Mouse (Mus musculus): ENCODE measurements around the gene Fkbp5.

DNA sequence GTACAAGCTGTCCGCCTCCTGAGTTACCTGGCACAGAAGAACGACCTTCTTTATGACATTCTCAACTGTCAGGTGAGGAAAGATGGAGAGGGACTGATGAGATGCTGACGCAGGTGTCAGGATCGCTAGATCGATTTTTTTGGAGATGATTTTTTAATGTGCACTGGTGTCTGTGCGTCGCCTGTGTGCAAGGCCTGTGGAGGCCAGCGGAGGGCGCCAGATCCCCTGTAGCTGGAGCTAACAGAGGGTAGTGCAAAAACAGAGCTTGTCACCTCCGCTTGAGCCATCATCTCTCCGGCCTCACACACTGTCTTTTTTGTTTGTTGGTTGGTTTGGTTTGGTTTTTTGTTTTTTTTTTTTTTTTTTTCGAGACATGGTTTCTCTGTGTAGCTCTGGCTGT lies 20.6 kb upstream of the Fkbp5 start:
- TF ChIP-seq CTCF (IDR thresholded peaks at IDR 0.05; ENCODE audit: extremely low read depth, insufficient read length, insufficient replicate concordance, low read depth, low read length) (no peak), POLR2A (IDR thresholded peaks at IDR 0.05; ENCODE audit: low read depth, low read length) (no peak)

Measured in small intestine, adult 2 months (tissue).